Mouse (Mus musculus) bone marrow, adult 2 months (tissue): ENCODE results near the gene Fam186b.

Experiments used
- CTCF ChIP-seq: fragments of 200-500 bp; IDR thresholded peaks from 2 replicates; pipeline ENCODE4 v1.5.1; 2011; ENCODE audit warnings: low read length, control low read depth; ENCODE audit not compliant: control insufficient read depth, insufficient read depth
- POLR2A ChIP-seq: fragments of 200-500 bp; IDR thresholded peaks from 2 replicates; pipeline ENCODE4 v1.6.1; 2011; ENCODE audit warnings: low read depth, mild to moderate bottlenecking, control low read depth, low read length, borderline replicate concordance; ENCODE audit not compliant: control insufficient read depth

DNA sequence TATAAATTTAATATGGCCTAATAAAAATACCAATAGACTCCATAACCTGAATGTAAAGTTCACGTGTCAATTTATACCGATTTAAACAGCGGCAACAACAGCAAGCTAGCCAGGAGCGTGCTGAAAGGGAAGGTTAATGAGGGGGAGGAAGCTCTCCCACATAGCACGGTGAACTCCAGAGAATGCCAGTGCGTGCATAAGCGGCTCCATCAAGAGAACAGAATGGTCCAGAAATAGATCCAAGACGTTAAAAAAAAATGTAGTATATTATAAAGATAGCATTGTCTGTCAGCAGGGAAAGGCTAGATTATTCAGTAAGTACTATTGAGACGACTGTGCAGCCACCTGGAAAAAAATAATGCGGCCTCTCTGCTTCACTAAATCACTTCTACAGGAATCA lies 33.0 kb downstream of the Fam186b start:
- TF ChIP-seq CTCF (no peak), POLR2A (no peak)
